Mouse (Mus musculus) MEL (cell line): ENCODE results near the gene 8030474K03Rik.
"Not testable (repeated sequence)": the region's sequence is repeated elsewhere in the genome, so short reads cannot be mapped to it uniquely, and the experiment has no call there.

Source experiments
- CHD2 ChIP-seq: IDR thresholded peaks from 2 replicates; pipeline ENCODE4 v1.6.1; 2011; ENCODE audit warnings: low read length, improper control_type of control experiment
- CTCF ChIP-seq, 3 experiments: IDR thresholded peaks in 2 of 3; conservative IDR thresholded peaks in 1 of 3; 2 replicates each; pipeline ENCODE4 v1.5.1; 2011 to 2012; ENCODE audit warnings: low read length in 3 of 3, low read depth in 2 of 3, mild to moderate bottlenecking in 2 of 3, improper control_type of control experiment in 1 of 3, inconsistent platforms in 1 of 3, mixed read lengths in 1 of 3, moderate library complexity in 1 of 3; ENCODE audit not compliant: control insufficient read depth in 1 of 3, insufficient read depth in 1 of 3, poor library complexity in 1 of 3, severe bottlenecking in 1 of 3
- ELF1 ChIP-seq: IDR thresholded peaks from 2 replicates; pipeline ENCODE4 v1.6.1; 2014; ENCODE audit warnings: low read depth, mild to moderate bottlenecking, inconsistent platforms, low read length, improper control_type of control experiment, moderate library complexity
- EP300 ChIP-seq, 2 experiments: IDR thresholded peaks; 2 replicates each; pipeline ENCODE4 v1.6.1; 2011; ENCODE audit warnings: improper control_type of control experiment in 2 of 2, low read length in 2 of 2, low read depth in 1 of 2, mild to moderate bottlenecking in 1 of 2
- ETS1 ChIP-seq: IDR thresholded peaks from 2 replicates; pipeline ENCODE4 v1.6.1; 2012; ENCODE audit warnings: low read depth, mild to moderate bottlenecking, inconsistent platforms, low read length, improper control_type of control experiment, moderate library complexity
- GABPA ChIP-seq: IDR thresholded peaks from 2 replicates; pipeline ENCODE4 v1.6.1; 2012; ENCODE audit warnings: low read depth, mild to moderate bottlenecking, inconsistent platforms, low read length, improper control_type of control experiment, moderate library complexity
- GATA1 ChIP-seq: IDR thresholded peaks from 2 replicates; pipeline ENCODE4 v1.6.1; 2011; ENCODE audit warnings: low read depth, low read length, improper control_type of control experiment
- JUND ChIP-seq: IDR thresholded peaks from 2 replicates; pipeline ENCODE4 v1.6.1; 2011; ENCODE audit warnings: low read depth, mild to moderate bottlenecking, improper control_type of control experiment, low read length
- MAFK ChIP-seq: IDR thresholded peaks from 2 replicates; pipeline ENCODE4 v1.6.1; 2011; ENCODE audit warnings: low read depth, mild to moderate bottlenecking, low read length, improper control_type of control experiment, borderline replicate concordance
- MAX ChIP-seq: IDR thresholded peaks from 2 replicates; pipeline ENCODE4 v1.6.1; 2011; ENCODE audit warnings: low read length, improper control_type of control experiment
- NRF1 ChIP-seq: IDR thresholded peaks from 2 replicates; pipeline ENCODE4 v1.6.1; 2014; ENCODE audit warnings: low read depth, mild to moderate bottlenecking, inconsistent platforms, low read length, improper control_type of control experiment, moderate library complexity; ENCODE audit not compliant: poor library complexity, insufficient read depth, severe bottlenecking
- POLR2A ChIP-seq, 2 experiments: IDR thresholded peaks; 2 replicates each; pipeline ENCODE4 v1.6.1; 2011 to 2012; ENCODE audit warnings: low read length in 2 of 2, mild to moderate bottlenecking in 2 of 2, control low read depth in 1 of 2, improper control_type of control experiment in 1 of 2, low read depth in 1 of 2, moderate library complexity in 1 of 2; ENCODE audit not compliant: control insufficient read depth in 1 of 2, insufficient read depth in 1 of 2, poor library complexity in 1 of 2
- RCOR1 ChIP-seq: IDR thresholded peaks from 2 replicates; pipeline ENCODE4 v1.6.1; 2012; ENCODE audit warnings: low read depth, mild to moderate bottlenecking, inconsistent platforms, low read length, improper control_type of control experiment
- ZC3H11A ChIP-seq: IDR thresholded peaks from 2 replicates; pipeline ENCODE4 v1.6.1; 2012; ENCODE audit warnings: low read depth, mild to moderate bottlenecking, inconsistent platforms, low read length, improper control_type of control experiment

- TF ChIP-seq CTCF (IDR thresholded peaks at IDR 0.05 in 2 of 3, conservative IDR thresholded peaks at IDR 0.05 in 1 of 3; ENCODE audit: control insufficient read depth in 1 of 3, insufficient read depth in 1 of 3, low read depth in 2 of 3, low read length in 3 of 3, poor library complexity in 1 of 3, severe bottlenecking in 1 of 3); ELF1; GATA1; ZC3H11A; MAX; MAFK; JUND; CHD2; RCOR1; GABPA; POLR2A (IDR thresholded peaks at IDR 0.05; ENCODE audit: control insufficient read depth in 1 of 2, insufficient read depth in 1 of 2, low read depth in 1 of 2, low read length in 2 of 2, poor library complexity in 1 of 2); NRF1; EP300 (IDR thresholded peaks at IDR 0.05; ENCODE audit: low read depth in 1 of 2, low read length in 2 of 2); ETS1: not testable (repeated sequence)
These were observed 25.5 kb downstream of the 8030474K03Rik start for GRCm38 (mm10) chrX:101819980-101820379.
